Comparison of ENCODE assay signal across 18 mouse cellular contexts in genomic region chr2:166977490-166977889, GRCm38 (mm10). TPM values are rescaled to one million over a fixed set of nuclear protein-coding genes. Genes with fewer than 3 reads are reported as not detected.
DNase-seq lines count a peak whose midpoint lies in the region; ATAC-seq and TF ChIP-seq lines count a peak whose summit lies in the region.
"Had no signal": no experiment of that assay in that cellular context is flagged by ENCODE, and none has a peak within 500 bp of the region (broad histone marks: within the 10 kb centered on the region; RNA-seq: fewer than 3 reads in every experiment).

No protein-coding gene starts in this region.

- H3K9ac ChIP-seq in heart, postnatal 0 days (replicated peaks; ENCODE audit: low read depth, low read length) = no peak overlapping the region
- no peak overlapping the region for H3K9ac ChIP-seq in heart, embryonic 12.5 days
- 0 out of 2 replicates have a peak overlapping the region, but pooled peaks have one; percentile 5 for H3K9ac ChIP-seq in liver, embryonic 14.5 days (replicated peaks)
- H3K9ac ChIP-seq: midbrain, embryonic 13.5 days had no signal

- no peaks in the 10 kb centered on the region for H3K9me3 ChIP-seq in heart, postnatal 0 days (replicated peaks; ENCODE audit: control insufficient read depth, low read length)
- no peaks in the 10 kb centered on the region for H3K9me3 ChIP-seq in heart, embryonic 12.5 days (replicated peaks)
- H3K9me3 ChIP-seq in liver, embryonic 14.5 days (ENCODE audit: control insufficient read depth, low read length) = no peaks in the 10 kb centered on the region
- H3K9me3 ChIP-seq: midbrain, embryonic 13.5 days had no signal

- H3K4me1 ChIP-seq in heart, postnatal 0 days (ENCODE audit: control insufficient read depth, insufficient read depth) = peaks cover 26% of the 10 kb centered on the region
- H3K4me1 ChIP-seq in heart, embryonic 12.5 days (replicated peaks) = peaks cover 39% of the 10 kb centered on the region
- H3K4me1 ChIP-seq in bone marrow macrophage, adult 2 months (ENCODE audit: control insufficient read depth, insufficient read depth, low read length) = peaks cover 70% of the 10 kb centered on the region
- H3K4me1 ChIP-seq in liver, embryonic 14.5 days (replicated peaks; ENCODE audit: control insufficient read depth in 2 of 2, insufficient read depth in 2 of 2, low read length in 1 of 2) = peaks cover 14 to 24% of the 10 kb centered on the region in 2 experiments

- no peaks in the 10 kb centered on the region for H3K27me3 ChIP-seq in heart, postnatal 0 days (ENCODE audit: control insufficient read depth, insufficient read depth, low read length)
- no peaks in the 10 kb centered on the region for H3K27me3 ChIP-seq in heart, embryonic 12.5 days (replicated peaks)
- H3K27me3 ChIP-seq in liver, embryonic 14.5 days (ENCODE audit: control insufficient read depth, insufficient read depth, low read length) = no peaks in the 10 kb centered on the region
- H3K27me3 ChIP-seq: CH12.LX; midbrain, embryonic 13.5 days had no signal

- TF ChIP-seq EP300 in heart, postnatal 0 days (IDR thresholded peaks at IDR 0.05; ENCODE audit: low read depth) = no peak
- no peak for TF ChIP-seq EP300 in liver, embryonic 14.5 days (IDR thresholded peaks at IDR 0.05; ENCODE audit: low read depth)

- no peak for DNase-seq in heart, postnatal 0 days (ENCODE audit: low spot score)
- DNase-seq in liver, embryonic 14.5 days (ENCODE audit: low read depth in 3 of 3, low spot score in 3 of 3) = no peak
- no peak for DNase-seq in ovary, adult 18-20 months (ENCODE audit: low spot score)
- DNase-seq in layer of hippocampus, postnatal 10 days (ENCODE audit: low spot score in 2 of 2) = no peak
- DNase-seq: adrenal gland, postnatal 36 days; cerebellum, adult 11-12 months; heart, adult 11 months; kidney, adult 9 months; spleen, adult 18-20 months; thymus, postnatal 36 days had no signal

- no peak for ATAC-seq in heart, postnatal 0 days (ENCODE audit: insufficient read depth, low read depth)
- ATAC-seq in heart, embryonic 12.5 days (ENCODE audit: insufficient number of reproducible peaks, low FRiP score) = no peak
- peak; percentile 53 for ATAC-seq in common myeloid progenitor, adult 5-6 weeks (replicated peaks; ENCODE audit: low read depth, poor library complexity, severe bottlenecking)
- ATAC-seq in liver, embryonic 14.5 days (ENCODE audit: insufficient read depth) = peak; percentile 26; the same call in 1 of the 2 replicates
- ATAC-seq: activated CD4-positive, CD25-positive, alpha-beta regulatory T cell, adult 4 months; hindbrain, postnatal 0 days; lung, postnatal 0 days; midbrain, embryonic 13.5 days had no signal

- no peak for TF ChIP-seq POLR2A in bone marrow macrophage, adult 2 months (IDR thresholded peaks at IDR 0.05; ENCODE audit: borderline replicate concordance, low read depth, low read length)

- H3K4me2 ChIP-seq in heart, postnatal 0 days (ENCODE audit: low read depth, low read length) = no peak overlapping the region
- H3K4me2 ChIP-seq in heart, embryonic 12.5 days = no peak overlapping the region
- no peak overlapping the region for H3K4me2 ChIP-seq in liver, embryonic 14.5 days (ENCODE audit: low read depth)
- H3K4me2 ChIP-seq: midbrain, embryonic 13.5 days had no signal

- H3K36me3 ChIP-seq in heart, postnatal 0 days (replicated peaks; ENCODE audit: control insufficient read depth, insufficient read depth, low read length) = no peaks in the 10 kb centered on the region
- H3K36me3 ChIP-seq in heart, embryonic 12.5 days = no peaks in the 10 kb centered on the region
- no peaks in the 10 kb centered on the region for H3K36me3 ChIP-seq in liver, embryonic 14.5 days (replicated peaks; ENCODE audit: control insufficient read depth, insufficient read depth, low read depth)

- H3K27ac ChIP-seq in heart, postnatal 0 days (ENCODE audit: low read depth) = 0 out of 2 replicates have a peak overlapping the region, but pooled peaks have one; percentile 15
- H3K27ac ChIP-seq in heart, embryonic 12.5 days (ENCODE audit: poor library complexity, severe bottlenecking) = no peak overlapping the region
- H3K27ac ChIP-seq in bone marrow macrophage, adult 2 months (ENCODE audit: insufficient read depth, low read depth, low read length) = peak overlapping the region; percentile 96
- peak overlapping the region; percentile 27 for H3K27ac ChIP-seq in liver, embryonic 14.5 days
- H3K27ac ChIP-seq: hindbrain, postnatal 0 days; midbrain, embryonic 13.5 days had no signal

- no peak for TF ChIP-seq CTCF in heart, postnatal 0 days (IDR thresholded peaks at IDR 0.05; ENCODE audit: low read depth)
- no peak for TF ChIP-seq CTCF in bone marrow macrophage, adult 2 months (IDR thresholded peaks at IDR 0.05; ENCODE audit: low read depth, low read length)
- no peak for TF ChIP-seq CTCF in liver, embryonic 14.5 days (IDR thresholded peaks at IDR 0.05; ENCODE audit: low read depth)

- H3K4me3 ChIP-seq in heart, postnatal 0 days (ENCODE audit: low read depth, low read length) = no peak overlapping the region
- H3K4me3 ChIP-seq in heart, embryonic 12.5 days = no peak overlapping the region
- no peak overlapping the region for H3K4me3 ChIP-seq in bone marrow macrophage, adult 2 months (ENCODE audit: insufficient read depth, low read length)
- H3K4me3 ChIP-seq in liver, embryonic 14.5 days (ENCODE audit: insufficient read depth in 1 of 2, low read depth in 2 of 2, low read length in 2 of 2) = no peak overlapping the region
- H3K4me3 ChIP-seq: midbrain, embryonic 13.5 days had no signal

- WGBS in heart, postnatal 0 days = 47% methylated on average over 3 of the region's 3 CpGs
- 64% methylated on average over 3 of the region's 3 CpGs for WGBS in heart, embryonic 12.5 days
- 17% methylated on average over 3 of the region's 3 CpGs for WGBS in liver, embryonic 14.5 days (ENCODE audit: insufficient replicate concordance)

RNA-seq across cellular contexts. Expression of gene Stau1, which starts 18.6 kb away (rescaled TPM):
- 9.5 and 23.9 TPM in 2 replicates for total RNA-seq in heart, postnatal 0 days (2014; rRNA removed; ENCODE audit: low replicate concordance)
- 41.7 and 42.5 TPM in 2 replicates for polyA plus RNA-seq in heart, postnatal 0 days (2015; fragmentation: Nextera tagmentation; extraction: Ambion mirVana)
- polyA plus RNA-seq in heart, embryonic 12.5 days (2016; fragmentation: Nextera tagmentation; extraction: Ambion mirVana) = 69.6 and 71.8 TPM in 2 replicates
- 48.7 and 51.2 TPM in 2 replicates for polyA plus RNA-seq in bone marrow macrophage, adult 2 months (2012; ENCODE audit: insufficient read depth, insufficient read length, missing spikeins)
- 31.3 and 56.3 TPM in 2 replicates for total RNA-seq in common myeloid progenitor, adult 5-6 weeks (2017)
- 8.8 and 11.4 TPM in 2 replicates for polyA plus RNA-seq in liver, embryonic 14.5 days (2012; rRNA removed)
- polyA plus RNA-seq in liver, embryonic 14.5 days (2014; fragmentation: Nextera tagmentation; extraction: Ambion mirVana) = 15.6 and 17.9 TPM in 2 replicates
- total RNA-seq in layer of hippocampus, postnatal 10 days (2021) = 10 to 100 TPM; 75.7 to 79.5 TPM

RNA-seq across cellular contexts. Expression of gene Ddx27, which starts 37.5 kb away (rescaled TPM):
- 11.1 and 13.9 TPM in 2 replicates for total RNA-seq in heart, postnatal 0 days (2014; rRNA removed; ENCODE audit: low replicate concordance)
- 17.2 and 17.3 TPM in 2 replicates for polyA plus RNA-seq in heart, postnatal 0 days (2015; fragmentation: Nextera tagmentation; extraction: Ambion mirVana)
- 33.7 and 35.8 TPM in 2 replicates for polyA plus RNA-seq in heart, embryonic 12.5 days (2016; fragmentation: Nextera tagmentation; extraction: Ambion mirVana)
- polyA plus RNA-seq in bone marrow macrophage, adult 2 months (2012; ENCODE audit: insufficient read depth, insufficient read length, missing spikeins) = 20.4 TPM in 2 replicates
- 117 and 123 TPM in 2 replicates for total RNA-seq in common myeloid progenitor, adult 5-6 weeks (2017)
- polyA plus RNA-seq in liver, embryonic 14.5 days (2012; rRNA removed) = 26.4 and 39.5 TPM in 2 replicates
- 26.5 and 30.2 TPM in 2 replicates for polyA plus RNA-seq in liver, embryonic 14.5 days (2014; fragmentation: Nextera tagmentation; extraction: Ambion mirVana)
- 10 to 100 TPM; 34.8 to 36.1 TPM for total RNA-seq in layer of hippocampus, postnatal 10 days (2021)

Comparison
In these comparisons a context has a peak if more than half of its experiments do, and no peak if none do; other contexts are left out.
1. ATAC-seq: peak in common myeloid progenitor, adult 5-6 weeks (single experiment) and liver, embryonic 14.5 days (single experiment); none in heart, postnatal 0 days (single experiment) and heart, embryonic 12.5 days (single experiment).